Mouse (Mus musculus): ENCODE measurements around the gene Nepn. TPM values are rescaled to one million over a fixed set of nuclear protein-coding genes. Genes with fewer than 3 reads are reported as not detected.

Nepn gene
- polyA plus RNA-seq, 1 experiment from 2014 or later = 3.0 TPM

- Histone ChIP-seq H3K4me1 (replicated peaks; ENCODE audit: control insufficient read depth, insufficient read depth, low read length) (no peaks in the 10 kb centered on the region), H3K9ac (ENCODE audit: low read length) (no peak overlapping the region), H3K36me3 (ENCODE audit: control insufficient read depth, insufficient read depth, low read length) (no peaks in the 10 kb centered on the region), H3K4me3 (ENCODE audit: low read depth, low read length) (no peak overlapping the region), H3K4me2 (ENCODE audit: low read length) (no peak overlapping the region), H3K9me3 (ENCODE audit: control insufficient read depth, low read length) (no peaks in the 10 kb centered on the region), H3K27ac (ENCODE audit: low read depth) (no peak overlapping the region), H3K27me3 (replicated peaks; ENCODE audit: control insufficient read depth, insufficient read depth, low read length) (no peaks in the 10 kb centered on the region)
- no peak for DNase-seq (ENCODE audit: low spot score)
- ATAC-seq (replicated peaks; ENCODE audit: low FRiP score, low TSS enrichment, low read depth) = no peak
- WGBS = 80% methylated on average over 3 of the region's 3 CpGs
These were observed 666 bp downstream of the Nepn start for GRCm38 (mm10) chr10:52389438-52389837.

GRCm38 (mm10) chr10:52391208-52391607, 2.4 kb downstream of the Nepn start:
- ATAC-seq (replicated peaks; ENCODE audit: low FRiP score, low TSS enrichment, low read depth) = peak; percentile 43; the same call in 1 of the 2 replicates
- H3K4me1 ChIP-seq (replicated peaks; ENCODE audit: control insufficient read depth, insufficient read depth, low read length) = no peaks in the 10 kb centered on the region
- H3K4me3 ChIP-seq (ENCODE audit: low read depth, low read length) = no peak overlapping the region
- no peak overlapping the region for H3K4me2 ChIP-seq (ENCODE audit: low read length)
- H3K9ac ChIP-seq (ENCODE audit: low read length) = no peak overlapping the region
- 59% methylated on average over 2 of the region's 2 CpGs for WGBS
- H3K27ac ChIP-seq (ENCODE audit: low read depth) = no peak overlapping the region
- H3K36me3 ChIP-seq (ENCODE audit: control insufficient read depth, insufficient read depth, low read length) = no peaks in the 10 kb centered on the region
- H3K9me3 ChIP-seq (ENCODE audit: control insufficient read depth, low read length) = no peaks in the 10 kb centered on the region
- no peaks in the 10 kb centered on the region for H3K27me3 ChIP-seq (replicated peaks; ENCODE audit: control insufficient read depth, insufficient read depth, low read length)
- no peak for DNase-seq (ENCODE audit: low spot score)

GRCm38 (mm10) chr10:52396647-52397046, 7.9 kb downstream of the Nepn start:
- no peak overlapping the region for H3K4me2 ChIP-seq (ENCODE audit: low read length)
- WGBS = 88% methylated on average over 3 of the region's 3 CpGs
- DNase-seq (ENCODE audit: low spot score) = no peak

GRCm38 (mm10) chr10:52398715-52399114, 9.9 kb downstream of the Nepn start:
- Histone ChIP-seq H3K27ac (ENCODE audit: low read depth) (no peak overlapping the region), H3K9me3 (ENCODE audit: control insufficient read depth, low read length) (no peaks in the 10 kb centered on the region), H3K9ac (ENCODE audit: low read length) (no peak overlapping the region), H3K36me3 (ENCODE audit: control insufficient read depth, insufficient read depth, low read length) (no peaks in the 10 kb centered on the region), H3K4me1 (replicated peaks; ENCODE audit: control insufficient read depth, insufficient read depth, low read length) (no peaks in the 10 kb centered on the region), H3K4me3 (ENCODE audit: low read depth, low read length) (no peak overlapping the region), H3K27me3 (replicated peaks; ENCODE audit: control insufficient read depth, insufficient read depth, low read length) (no peaks in the 10 kb centered on the region), H3K4me2 (ENCODE audit: low read length) (no peak overlapping the region)
- 77% methylated on average over 2 of the region's 2 CpGs for WGBS
- ATAC-seq (replicated peaks; ENCODE audit: low FRiP score, low TSS enrichment, low read depth) = no peak
- no peak for DNase-seq (ENCODE audit: low spot score)

More at GRCm38 (mm10) chr10:52396647-52397046, 7.9 kb downstream of the Nepn start:
- Histone ChIP-seq H3K9ac (ENCODE audit: low read length) (no peak overlapping the region), H3K27ac (ENCODE audit: low read depth) (no peak overlapping the region), H3K4me3 (ENCODE audit: low read depth, low read length) (no peak overlapping the region), H3K4me1 (replicated peaks; ENCODE audit: control insufficient read depth, insufficient read depth, low read length) (no peaks in the 10 kb centered on the region), H3K27me3 (replicated peaks; ENCODE audit: control insufficient read depth, insufficient read depth, low read length) (no peaks in the 10 kb centered on the region), H3K9me3 (ENCODE audit: control insufficient read depth, low read length) (no peaks in the 10 kb centered on the region), H3K36me3 (ENCODE audit: control insufficient read depth, insufficient read depth, low read length) (no peaks in the 10 kb centered on the region)
- no peak for ATAC-seq (replicated peaks; ENCODE audit: low FRiP score, low TSS enrichment, low read depth)

DNA sequence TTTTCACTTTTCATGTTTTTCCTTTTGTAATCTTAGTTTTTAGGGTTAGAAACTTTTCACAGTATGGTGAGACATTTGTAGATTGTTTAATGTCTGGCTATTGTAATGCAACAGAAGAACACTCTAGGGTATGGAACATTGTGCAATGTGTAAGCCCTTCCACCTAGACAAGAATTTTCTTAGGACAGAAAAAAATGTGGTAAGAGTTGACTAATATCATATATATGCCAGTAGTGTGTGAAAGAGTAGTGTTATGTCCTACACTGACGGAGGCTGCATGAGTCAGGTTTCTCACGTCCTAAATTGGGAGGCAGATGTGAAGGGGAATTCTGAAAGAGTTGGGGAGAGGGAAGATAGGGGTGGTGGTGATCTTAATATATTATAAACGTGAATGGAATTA, 10.9 kb downstream of the Nepn start:
- ATAC-seq (replicated peaks; ENCODE audit: low FRiP score, low TSS enrichment, low read depth) = no peak
- H3K27me3 ChIP-seq (replicated peaks; ENCODE audit: control insufficient read depth, insufficient read depth, low read length) = no peaks in the 10 kb centered on the region
- H3K9me3 ChIP-seq (ENCODE audit: control insufficient read depth, low read length) = no peaks in the 10 kb centered on the region
- no peak overlapping the region for H3K27ac ChIP-seq (ENCODE audit: low read depth)
- no peak overlapping the region for H3K9ac ChIP-seq (ENCODE audit: low read length)
- H3K4me2 ChIP-seq (ENCODE audit: low read length) = no peak overlapping the region
- no peaks in the 10 kb centered on the region for H3K4me1 ChIP-seq (replicated peaks; ENCODE audit: control insufficient read depth, insufficient read depth, low read length)
- 73% methylated on average over 3 of the region's 3 CpGs for WGBS
- no peak for DNase-seq (ENCODE audit: low spot score)
- H3K4me3 ChIP-seq (ENCODE audit: low read depth, low read length) = no peak overlapping the region
- H3K36me3 ChIP-seq (ENCODE audit: control insufficient read depth, insufficient read depth, low read length) = no peaks in the 10 kb centered on the region

- Histone ChIP-seq H3K36me3 (ENCODE audit: control insufficient read depth, insufficient read depth, low read length) (no peaks in the 10 kb centered on the region), H3K27me3 (replicated peaks; ENCODE audit: control insufficient read depth, insufficient read depth, low read length) (no peaks in the 10 kb centered on the region), H3K4me1 (replicated peaks; ENCODE audit: control insufficient read depth, insufficient read depth, low read length) (no peaks in the 10 kb centered on the region), H3K4me3 (ENCODE audit: low read depth, low read length) (no peak overlapping the region), H3K9me3 (ENCODE audit: control insufficient read depth, low read length) (no peaks in the 10 kb centered on the region), H3K4me2 (ENCODE audit: low read length) (no peak overlapping the region), H3K27ac (ENCODE audit: low read depth) (no peak overlapping the region), H3K9ac (ENCODE audit: low read length) (no peak overlapping the region)
- DNase-seq (ENCODE audit: low spot score) = no peak
- no peak for ATAC-seq (replicated peaks; ENCODE audit: low FRiP score, low TSS enrichment, low read depth)
- 81% methylated on average over 13 of the region's 13 CpGs for WGBS
These were observed 16.4 kb downstream of the Nepn start for GRCm38 (mm10) chr10:52405160-52405559.

- ATAC-seq (replicated peaks; ENCODE audit: low FRiP score, low TSS enrichment, low read depth) (no peak), DNase-seq (ENCODE audit: low spot score) (no peak)
- H3K27me3 ChIP-seq (replicated peaks; ENCODE audit: control insufficient read depth, insufficient read depth, low read length) = no peaks in the 10 kb centered on the region
- no peak overlapping the region for H3K4me3 ChIP-seq (ENCODE audit: low read depth, low read length)
- WGBS = 90% methylated on average over 2 of the region's 2 CpGs
- no peaks in the 10 kb centered on the region for H3K36me3 ChIP-seq (ENCODE audit: control insufficient read depth, insufficient read depth, low read length)
- no peak overlapping the region for H3K9ac ChIP-seq (ENCODE audit: low read length)
- H3K4me2 ChIP-seq (ENCODE audit: low read length) = no peak overlapping the region
- H3K9me3 ChIP-seq (ENCODE audit: control insufficient read depth, low read length) = no peaks in the 10 kb centered on the region
- H3K4me1 ChIP-seq (replicated peaks; ENCODE audit: control insufficient read depth, insufficient read depth, low read length) = no peaks in the 10 kb centered on the region
- H3K27ac ChIP-seq (ENCODE audit: low read depth) = no peak overlapping the region
These were observed 18.8 kb downstream of the Nepn start for GRCm38 (mm10) chr10:52407526-52407925.

GRCm38 (mm10) chr10:52415020-52415419, 26.2 kb downstream of the Nepn start:
- ATAC-seq (replicated peaks; ENCODE audit: low FRiP score, low TSS enrichment, low read depth) = no peak
- Histone ChIP-seq H3K9ac (ENCODE audit: low read length) (no peak overlapping the region), H3K27ac (ENCODE audit: low read depth) (no peak overlapping the region), H3K27me3 (replicated peaks; ENCODE audit: control insufficient read depth, insufficient read depth, low read length) (no peaks in the 10 kb centered on the region), H3K4me1 (replicated peaks; ENCODE audit: control insufficient read depth, insufficient read depth, low read length) (peaks cover 12% of the 10 kb centered on the region), H3K4me3 (ENCODE audit: low read depth, low read length) (no peak overlapping the region), H3K36me3 (ENCODE audit: control insufficient read depth, insufficient read depth, low read length) (0 out of 2 replicates have a peak, but pooled peaks cover 3% of the 10 kb centered on the region), H3K9me3 (ENCODE audit: control insufficient read depth, low read length) (no peaks in the 10 kb centered on the region), H3K4me2 (ENCODE audit: low read length) (no peak overlapping the region)
- DNase-seq (ENCODE audit: low spot score) = no peak
- 83% methylated on average over 2 of the region's 2 CpGs for WGBS

- Histone ChIP-seq H3K4me1 (replicated peaks; ENCODE audit: control insufficient read depth, insufficient read depth, low read length) (peaks cover 12% of the 10 kb centered on the region), H3K9me3 (ENCODE audit: control insufficient read depth, low read length) (no peaks in the 10 kb centered on the region), H3K4me3 (ENCODE audit: low read depth, low read length) (peak overlapping the region; percentile 31), H3K4me2 (ENCODE audit: low read length) (peak overlapping the region; percentile 48), H3K36me3 (ENCODE audit: control insufficient read depth, insufficient read depth, low read length) (0 out of 2 replicates have a peak, but pooled peaks cover 7% of the 10 kb centered on the region), H3K27ac (ENCODE audit: low read depth) (no peak overlapping the region), H3K9ac (ENCODE audit: low read length) (no peak overlapping the region), H3K27me3 (replicated peaks; ENCODE audit: control insufficient read depth, insufficient read depth, low read length) (no peaks in the 10 kb centered on the region)
- 42% methylated on average over 2 of the region's 2 CpGs for WGBS
- DNase-seq (ENCODE audit: low spot score) (no peak), ATAC-seq (replicated peaks; ENCODE audit: low FRiP score, low TSS enrichment, low read depth) (no peak)
These were observed 27.7 kb downstream of the Nepn start for GRCm38 (mm10) chr10:52416458-52416857.
